9 mouse cellular contexts compared by ENCODE assay signal in genomic region chr17:86617570-86618237, GRCm38 (mm10).
DNase-seq lines count a peak whose midpoint lies in the region; ATAC-seq lines count a peak whose summit lies in the region.
"Had no signal": no experiment of that assay in that cellular context is flagged by ENCODE, and none has a peak within 500 bp of the region (broad histone marks: within the 10 kb centered on the region; RNA-seq: fewer than 3 reads in every experiment).

No protein-coding gene starts in this region.

- no peak overlapping the region for H3K9ac ChIP-seq in heart, embryonic 11.5 days (ENCODE audit: low read depth, low read length)
- H3K9ac ChIP-seq in neural tube, embryonic 13.5 days = no peak overlapping the region

- no peak overlapping the region for H3K27ac ChIP-seq in heart, embryonic 11.5 days (ENCODE audit: low read depth, low read length)
- 0 out of 2 replicates have a peak overlapping the region, but pooled peaks have one; percentile 30 for H3K27ac ChIP-seq in neural tube, embryonic 13.5 days (replicated peaks)

- no peaks in the 10 kb centered on the region for H3K36me3 ChIP-seq in heart, embryonic 11.5 days (ENCODE audit: control insufficient read depth, insufficient read depth, low read length)
- H3K36me3 ChIP-seq in neural tube, embryonic 13.5 days = peaks cover 6% of the 10 kb centered on the region; the same call in 1 of the 2 replicates

- no peak overlapping the region for H3K4me3 ChIP-seq in heart, embryonic 11.5 days (ENCODE audit: low read depth, low read length)
- no peak overlapping the region for H3K4me3 ChIP-seq in neural tube, embryonic 13.5 days

- H3K27me3 ChIP-seq in heart, embryonic 11.5 days (ENCODE audit: control insufficient read depth, insufficient read depth, low read length) = no peaks in the 10 kb centered on the region
- no peaks in the 10 kb centered on the region for H3K27me3 ChIP-seq in neural tube, embryonic 13.5 days

- DNase-seq in heart, adult 11 months = peak; percentile 98
- no peak for DNase-seq in neural tube, embryonic 10.5 days (ENCODE audit: extremely low spot score, low spot score)
- peak; percentile 34 to 44 for DNase-seq in heart, postnatal 36 days
- no peak for DNase-seq in T-cell, adult 2 months (ENCODE audit: low spot score)
- DNase-seq in layer of hippocampus, adult 8-10 months (ENCODE audit: low spot score in 2 of 2) = no peak
- DNase-seq in frontal cortex, adult 2 months (ENCODE audit: extremely low spot score in 1 of 2, low spot score in 1 of 2) = no peak
- DNase-seq: right cerebral cortex, postnatal 14 days had no signal

- ATAC-seq in heart, embryonic 11.5 days (replicated peaks; ENCODE audit: insufficient number of reproducible peaks, low FRiP score, low TSS enrichment) = no peak
- ATAC-seq in neural tube, embryonic 13.5 days (ENCODE audit: low read depth) = no peak

- intact Hi-C loops in heart, postnatal 36 days (cut with DNase I) = loop anchor here (5.0 kb wide), 2 partner anchors 80 to 95 kb away; no protein-coding TSS in a partner anchor

- H3K4me2 ChIP-seq in heart, embryonic 11.5 days = no peak overlapping the region
- no peak overlapping the region for H3K4me2 ChIP-seq in neural tube, embryonic 13.5 days

- no peaks in the 10 kb centered on the region for H3K9me3 ChIP-seq in heart, embryonic 11.5 days (replicated peaks; ENCODE audit: control insufficient read depth, low read length)
- H3K9me3 ChIP-seq in neural tube, embryonic 13.5 days = no peaks in the 10 kb centered on the region

- H3K4me1 ChIP-seq in heart, embryonic 11.5 days (ENCODE audit: control insufficient read depth, insufficient read depth, low read length) = peaks cover 9% of the 10 kb centered on the region
- peaks cover 4% of the 10 kb centered on the region; the same call in 1 of the 2 replicates for H3K4me1 ChIP-seq in neural tube, embryonic 13.5 days (replicated peaks)

- 42% methylated on average over 3 of the region's 3 CpGs for WGBS in heart, embryonic 11.5 days (ENCODE audit: insufficient replicate concordance)
- WGBS in neural tube, embryonic 13.5 days = 78% methylated on average over 3 of the region's 3 CpGs

Comparison
In these comparisons a context has a peak if more than half of its experiments do, and no peak if none do; other contexts are left out.
1. DNase-seq: peak in heart, adult 11 months (single experiment) and heart, postnatal 36 days (2 of 2); none in neural tube, embryonic 10.5 days (single experiment), T-cell, adult 2 months (single experiment), layer of hippocampus, adult 8-10 months (0 of 2) and frontal cortex, adult 2 months (0 of 2).